30 mouse cellular contexts compared by ENCODE assay signal in genomic region chr3:96477084-96477483, GRCm38 (mm10). TPM values are rescaled to one million over a fixed set of nuclear protein-coding genes. Genes with fewer than 3 reads are reported as not detected.
"Had no signal": no experiment of that assay in that cellular context is flagged by ENCODE, and none has a peak within 500 bp of the region (broad histone marks: within the 10 kb centered on the region; RNA-seq: fewer than 3 reads in every experiment).

No protein-coding gene starts in this region.

- H3K27ac ChIP-seq: kidney, postnatal 0 days; left cerebral cortex, adult 2 months; liver, embryonic 15.5 days; lung, embryonic 15.5 days; midbrain, embryonic 10.5 days; midbrain, embryonic 15.5 days; neural tube, embryonic 13.5 days; stomach, embryonic 15.5 days had no signal

- DNase-seq: kidney, adult 2 months; kidney, postnatal 25 days; layer of hippocampus, postnatal 36 days; lung, adult 18-20 months; lung, postnatal 10 days; lung, postnatal 36 days; retina, postnatal 1 day; right cerebral cortex, postnatal 25 days; spleen, adult 18-20 months; thymus, adult 18-20 months; thymus, postnatal 4 days had no signal

- H3K9ac ChIP-seq: liver, embryonic 15.5 days; lung, embryonic 15.5 days; midbrain, embryonic 15.5 days; neural tube, embryonic 13.5 days; stomach, embryonic 15.5 days had no signal

- H3K9me3 ChIP-seq: liver, embryonic 15.5 days; lung, embryonic 15.5 days; midbrain, embryonic 10.5 days; midbrain, embryonic 15.5 days; neural tube, embryonic 13.5 days; stomach, embryonic 15.5 days had no signal

- H3K36me3 ChIP-seq: liver, embryonic 15.5 days; lung, embryonic 15.5 days; midbrain, embryonic 10.5 days; midbrain, embryonic 15.5 days; neural tube, embryonic 13.5 days; stomach, embryonic 15.5 days had no signal

- H3K4me2 ChIP-seq: liver, embryonic 15.5 days; lung, embryonic 15.5 days; midbrain, embryonic 15.5 days; neural tube, embryonic 13.5 days; stomach, embryonic 15.5 days had no signal

- H3K4me3 ChIP-seq: left cerebral cortex, adult 2 months; liver, embryonic 15.5 days; lung, embryonic 15.5 days; megakaryocyte, embryonic 14.5 days; midbrain, embryonic 10.5 days; midbrain, embryonic 15.5 days; neural tube, embryonic 13.5 days; stomach, embryonic 15.5 days had no signal

- ATAC-seq: midbrain, embryonic 15.5 days had no signal

RNA-seq across cellular contexts. Expression of gene BC107364, which starts 25.0 kb away (rescaled TPM):
- total RNA-seq: layer of hippocampus, adult 8-10 months; layer of hippocampus, postnatal 10 days; layer of hippocampus, postnatal 36 days; left cerebral cortex, adult 2 months; left cerebral cortex, postnatal 10 days; left cerebral cortex, postnatal 36 days; liver, adult 2 months; neutrophil, adult 5-6 weeks had no signal
- polyA plus RNA-seq: intestine, embryonic 14.5 days; large intestine, adult 2 months; limb, embryonic 11.5 days; limb, embryonic 14.5 days; liver, adult 2 months; liver, embryonic 15.5 days; midbrain, embryonic 15.5 days; neural tube, embryonic 13.5 days had no signal

RNA-seq across cellular contexts. Expression of gene Hfe2, which starts 47.9 kb away (rescaled TPM):
- total RNA-seq: neutrophil, adult 5-6 weeks had no signal
